Mouse (Mus musculus): ENCODE results near the gene Tnfsf11. TPM values are rescaled to one million over a fixed set of nuclear protein-coding genes. Genes with fewer than 3 reads are reported as not detected.
A peak's percentile ranks its signal among the peaks of the same experiment; 100 is the strongest.

The Tnfsf11 gene
- total RNA-seq, 2 experiments from 2014 or later, result not detected

- DNase-seq (ENCODE audit: low spot score in 2 of 2), result no peak
These were observed 18.9 kb downstream of the Tnfsf11 start for GRCm38 (mm10) chr14:78288903-78289302.

- peak in 1 of 2 experiments; percentile 22 for DNase-seq (ENCODE audit: low spot score in 2 of 2)
These were observed 19.7 kb downstream of the Tnfsf11 start for GRCm38 (mm10) chr14:78287906-78288800.

GRCm38 (mm10) chr14:78286011-78286548 lies 21.8 kb downstream of the Tnfsf11 start:
- DNase-seq (ENCODE audit: low spot score in 2 of 2), result no peak

GRCm38 (mm10) chr14:78282490-78282889 lies 25.4 kb downstream of the Tnfsf11 start:
- no peak for DNase-seq (ENCODE audit: low spot score in 2 of 2)

GRCm38 (mm10) chr14:78276395-78276930 lies 31.4 kb downstream of the Tnfsf11 start:
- no peak for DNase-seq (ENCODE audit: low spot score in 2 of 2)

- DNase-seq (ENCODE audit: low spot score in 2 of 2), result no peak
These were observed 33.0 kb downstream of the Tnfsf11 start for GRCm38 (mm10) chr14:78274851-78275250.

GRCm38 (mm10) chr14:78274146-78274545 lies 33.7 kb downstream of the Tnfsf11 start:
- no peak for DNase-seq (ENCODE audit: low spot score in 2 of 2)

GRCm38 (mm10) chr14:78273571-78273970 lies 34.3 kb downstream of the Tnfsf11 start:
- no peak for DNase-seq (ENCODE audit: low spot score in 2 of 2)

GRCm38 (mm10) chr14:78264876-78265275 lies 43.0 kb downstream of the Tnfsf11 start:
- DNase-seq (ENCODE audit: low spot score in 2 of 2), result no peak

- no peak for DNase-seq (ENCODE audit: low spot score in 2 of 2)
These were observed 45.2 kb downstream of the Tnfsf11 start for GRCm38 (mm10) chr14:78262596-78262995.

- no peak for DNase-seq (ENCODE audit: low spot score in 2 of 2)
These were observed 46.6 kb downstream of the Tnfsf11 start for GRCm38 (mm10) chr14:78261246-78261645.

- DNase-seq (ENCODE audit: low spot score in 2 of 2), result no peak
These were observed 53.8 kb downstream of the Tnfsf11 start for GRCm38 (mm10) chr14:78254017-78254416.

- DNase-seq (ENCODE audit: low spot score in 2 of 2), result no peak
These were observed 61.2 kb downstream of the Tnfsf11 start for GRCm38 (mm10) chr14:78246601-78247000.

- DNase-seq (ENCODE audit: low spot score in 2 of 2), result no peak
These were observed 63.0 kb downstream of the Tnfsf11 start for GRCm38 (mm10) chr14:78244811-78245210.

GRCm38 (mm10) chr14:78239346-78239745 lies 68.5 kb downstream of the Tnfsf11 start:
- DNase-seq (ENCODE audit: low spot score in 2 of 2), result no peak

GRCm38 (mm10) chr14:78237238-78237637 lies 70.6 kb downstream of the Tnfsf11 start:
- DNase-seq (ENCODE audit: low spot score in 2 of 2), result no peak

GRCm38 (mm10) chr14:78236144-78236543 lies 71.7 kb downstream of the Tnfsf11 start:
- DNase-seq (ENCODE audit: low spot score in 2 of 2), result peak in 1 of 2 experiments; percentile 16

- no peak for DNase-seq (ENCODE audit: low spot score in 2 of 2)
These were observed 72.5 kb downstream of the Tnfsf11 start for GRCm38 (mm10) chr14:78235296-78235695.

GRCm38 (mm10) chr14:78229012-78229411 lies 78.8 kb downstream of the Tnfsf11 start:
- DNase-seq (ENCODE audit: low spot score in 2 of 2), result no peak

All from gastrocnemius, postnatal 4 days (tissue).